In the genomic region with DNA sequence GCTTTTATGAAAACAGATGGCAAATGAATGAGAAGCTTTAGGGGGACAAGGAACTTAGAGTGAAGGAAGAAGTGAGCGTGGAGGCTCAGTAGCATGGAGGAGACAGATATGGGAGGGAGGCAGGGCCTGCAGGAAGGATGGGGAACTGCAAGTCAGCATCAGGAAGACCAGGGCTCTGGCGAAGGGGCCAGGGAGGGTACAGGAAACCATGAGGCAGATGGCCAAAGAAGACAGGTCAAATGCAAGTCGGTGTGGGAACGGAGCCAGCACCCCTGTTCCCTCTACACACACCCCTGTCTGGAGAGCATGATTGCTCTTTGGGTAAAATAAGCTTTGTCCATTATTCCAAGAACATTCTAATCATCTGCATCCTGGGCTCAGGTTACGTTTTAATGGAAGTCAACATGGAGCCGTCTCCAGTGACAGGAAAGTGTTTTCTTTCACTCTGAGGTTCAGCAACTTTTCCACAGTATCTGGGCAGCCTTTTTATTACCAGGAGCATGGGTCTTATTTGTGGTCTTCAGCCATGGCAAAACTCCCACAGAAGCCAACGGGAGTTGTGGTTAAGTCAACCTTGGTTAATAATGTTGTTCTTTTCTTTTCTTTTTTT, we compare ENCODE assay signal across 9 mouse cellular contexts.
DNase-seq lines count a peak whose midpoint lies in the region; ATAC-seq and TF ChIP-seq lines count a peak whose summit lies in the region.
"Had no signal": no experiment of that assay in that cellular context is flagged by ENCODE, and none has a peak within 500 bp of the region (broad histone marks: within the 10 kb centered on the region; RNA-seq: fewer than 3 reads in every experiment).

No protein-coding gene starts in this region.

- no peak for TF ChIP-seq POLR2A in thymus, adult 2 months (IDR thresholded peaks at IDR 0.05; ENCODE audit: control insufficient read depth, extremely low read depth, insufficient read depth, low read length, poor library complexity)

- no peak overlapping the region for H3K9ac ChIP-seq in hindbrain, postnatal 0 days (replicated peaks; ENCODE audit: low read length)
- H3K9ac ChIP-seq in hindbrain, embryonic 14.5 days = no peak overlapping the region
- H3K9ac ChIP-seq in forebrain, embryonic 14.5 days (ENCODE audit: low read length) = no peak overlapping the region
- H3K9ac ChIP-seq: limb, embryonic 15.5 days had no signal

- no peaks in the 10 kb centered on the region for H3K36me3 ChIP-seq in hindbrain, postnatal 0 days (ENCODE audit: insufficient read depth, low read length)
- H3K36me3 ChIP-seq in hindbrain, embryonic 14.5 days (replicated peaks; ENCODE audit: control insufficient read depth, insufficient read depth) = no peaks in the 10 kb centered on the region
- H3K36me3 ChIP-seq in forebrain, embryonic 14.5 days (ENCODE audit: control insufficient read depth, insufficient read depth, low read length) = no peaks in the 10 kb centered on the region
- H3K36me3 ChIP-seq in thymus, adult 2 months (ENCODE audit: control insufficient read depth, insufficient read depth, low read length) = no peaks in the 10 kb centered on the region
- H3K36me3 ChIP-seq: limb, embryonic 15.5 days had no signal

- TF ChIP-seq CTCF in hindbrain, postnatal 0 days (IDR thresholded peaks at IDR 0.05; ENCODE audit: low read depth) = 0 out of 2 replicates have a peak, but pooled peaks have one; percentile 22
- no peak for TF ChIP-seq CTCF in thymus, adult 2 months (IDR thresholded peaks at IDR 0.05; ENCODE audit: borderline replicate concordance, control insufficient read depth, extremely low read depth, insufficient read depth, low read length, poor library complexity)

- H3K9me3 ChIP-seq in hindbrain, postnatal 0 days (ENCODE audit: low read length) = no peaks in the 10 kb centered on the region
- no peaks in the 10 kb centered on the region for H3K9me3 ChIP-seq in hindbrain, embryonic 14.5 days (ENCODE audit: control insufficient read depth, low read length)
- H3K9me3 ChIP-seq in forebrain, embryonic 14.5 days (replicated peaks; ENCODE audit: control insufficient read depth, low read length) = no peaks in the 10 kb centered on the region
- H3K9me3 ChIP-seq: limb, embryonic 15.5 days had no signal

- no peak overlapping the region for H3K27ac ChIP-seq in hindbrain, postnatal 0 days
- H3K27ac ChIP-seq in hindbrain, embryonic 14.5 days = no peak overlapping the region
- no peak overlapping the region for H3K27ac ChIP-seq in forebrain, embryonic 14.5 days (ENCODE audit: low read depth, low read length)
- no peak overlapping the region for H3K27ac ChIP-seq in thymus, adult 2 months (ENCODE audit: control insufficient read depth, insufficient read depth, low read length)
- H3K27ac ChIP-seq: limb, embryonic 15.5 days had no signal

- H3K4me3 ChIP-seq in hindbrain, postnatal 0 days (ENCODE audit: low read length) = no peak overlapping the region
- no peak overlapping the region for H3K4me3 ChIP-seq in hindbrain, embryonic 14.5 days (replicated peaks; ENCODE audit: low read length)
- H3K4me3 ChIP-seq in forebrain, embryonic 14.5 days (ENCODE audit: low read depth, low read length) = no peak overlapping the region
- H3K4me3 ChIP-seq in thymus, adult 2 months (ENCODE audit: control insufficient read depth, insufficient read depth, low read length) = no peak overlapping the region
- H3K4me3 ChIP-seq: limb, embryonic 15.5 days had no signal

- no peak for ATAC-seq in hindbrain, postnatal 0 days
- ATAC-seq in hindbrain, embryonic 14.5 days (ENCODE audit: low FRiP score) = no peak
- ATAC-seq in forebrain, embryonic 14.5 days = no peak

- DNase-seq in hindbrain, postnatal 0 days (ENCODE audit: low spot score) = no peak
- DNase-seq in hindbrain, embryonic 14.5 days (ENCODE audit: low spot score) = no peak
- peak; percentile 27 for DNase-seq in brain, adult 2 months (ENCODE audit: low read depth, low spot score)
- peak; percentile 58 for DNase-seq in kidney, postnatal 14 days
- peak; percentile 46 to 65 for DNase-seq in lung, postnatal 4 days
- no peak for DNase-seq in forebrain, embryonic 14.5 days (ENCODE audit: low spot score)
- no peak for DNase-seq in gastrocnemius, postnatal 4 days (ENCODE audit: low spot score in 2 of 2)
- no peak for DNase-seq in thymus, adult 2 months

- 79% methylated on average over 7 of the region's 7 CpGs for WGBS in hindbrain, postnatal 0 days
- WGBS in hindbrain, embryonic 14.5 days = 88% methylated on average over 7 of the region's 7 CpGs
- WGBS in forebrain, embryonic 14.5 days = 82% methylated on average over 7 of the region's 7 CpGs
- 31% methylated on average over 7 of the region's 7 CpGs for WGBS in thymus, adult 2 months

- H3K4me1 ChIP-seq in hindbrain, postnatal 0 days (ENCODE audit: insufficient read depth, low read length) = no peaks in the 10 kb centered on the region
- no peaks in the 10 kb centered on the region for H3K4me1 ChIP-seq in hindbrain, embryonic 14.5 days (replicated peaks; ENCODE audit: control insufficient read depth, insufficient read depth, low read length)
- no peaks in the 10 kb centered on the region for H3K4me1 ChIP-seq in forebrain, embryonic 14.5 days (ENCODE audit: control insufficient read depth, insufficient read depth, low read length)
- H3K4me1 ChIP-seq in thymus, adult 2 months (replicated peaks; ENCODE audit: control insufficient read depth, insufficient read depth, low read length) = no peaks in the 10 kb centered on the region

- H3K4me2 ChIP-seq in hindbrain, postnatal 0 days (ENCODE audit: low read depth, low read length) = no peak overlapping the region
- H3K4me2 ChIP-seq in hindbrain, embryonic 14.5 days (replicated peaks) = no peak overlapping the region
- no peak overlapping the region for H3K4me2 ChIP-seq in forebrain, embryonic 14.5 days (ENCODE audit: low read length)
- H3K4me2 ChIP-seq: limb, embryonic 15.5 days had no signal

- no peaks in the 10 kb centered on the region for H3K27me3 ChIP-seq in hindbrain, postnatal 0 days (ENCODE audit: insufficient read depth, low read length)
- no peaks in the 10 kb centered on the region for H3K27me3 ChIP-seq in hindbrain, embryonic 14.5 days (ENCODE audit: control insufficient read depth, insufficient read depth, low read length)
- H3K27me3 ChIP-seq in forebrain, embryonic 14.5 days (replicated peaks; ENCODE audit: control insufficient read depth, insufficient read depth, low read length) = no peaks in the 10 kb centered on the region
- H3K27me3 ChIP-seq in thymus, adult 2 months (ENCODE audit: control insufficient read depth, insufficient read depth, low read length) = no peaks in the 10 kb centered on the region
- H3K27me3 ChIP-seq: limb, embryonic 15.5 days had no signal

Comparison
In these comparisons a context has a peak if more than half of its experiments do, and no peak if none do; other contexts are left out.
1. DNase-seq: peak in brain, adult 2 months (single experiment), kidney, postnatal 14 days (single experiment) and lung, postnatal 4 days (2 of 2); none in hindbrain, postnatal 0 days (single experiment), hindbrain, embryonic 14.5 days (single experiment), forebrain, embryonic 14.5 days (single experiment), gastrocnemius, postnatal 4 days (0 of 2) and thymus, adult 2 months (single experiment).